8 mouse cellular contexts compared by ENCODE assay signal in genomic region chr4:41136811-41137210, GRCm38 (mm10). TPM values are rescaled to one million over a fixed set of nuclear protein-coding genes. Genes with fewer than 3 reads are reported as not detected.
DNase-seq lines count a peak whose midpoint lies in the region; ATAC-seq and TF ChIP-seq lines count a peak whose summit lies in the region.

No protein-coding gene starts in this region.

- peaks cover 5% of the 10 kb centered on the region; the same call in 1 of the 2 replicates for H3K4me1 ChIP-seq in forebrain, embryonic 11.5 days (replicated peaks; ENCODE audit: control insufficient read depth, insufficient read depth, low read length)
- H3K4me1 ChIP-seq in liver, embryonic 14.5 days (replicated peaks; ENCODE audit: control insufficient read depth in 2 of 2, insufficient read depth in 2 of 2, low read length in 1 of 2), result peaks cover 26 to 27% of the 10 kb centered on the region in 2 experiments

- no peak for ATAC-seq in forebrain, embryonic 11.5 days (replicated peaks; ENCODE audit: low FRiP score)
- no peak for ATAC-seq in liver, embryonic 14.5 days (ENCODE audit: insufficient read depth)

- no peak for TF ChIP-seq EP300 in liver, embryonic 14.5 days (IDR thresholded peaks at IDR 0.05; ENCODE audit: low read depth)

- intact Hi-C loops in gastrocnemius, adult 2 months (cut with DNase I), result no loop called here
- intact Hi-C loops in left cerebral cortex, postnatal 25 days (cut with DNase I), result no loop called here

- H3K4me3 ChIP-seq in gastrocnemius, adult 2 months, result peak overlapping the region; percentile 95
- peak overlapping the region; percentile 94 for H3K4me3 ChIP-seq in forebrain, embryonic 11.5 days (ENCODE audit: low read depth, low read length)
- H3K4me3 ChIP-seq in liver, embryonic 14.5 days (ENCODE audit: insufficient read depth in 1 of 2, low read depth in 2 of 2, low read length in 2 of 2), result peak overlapping the region; percentile 96 to 97

- H3K27ac ChIP-seq in gastrocnemius, adult 2 months, result peak overlapping the region; percentile 98
- peak overlapping the region; percentile 99 for H3K27ac ChIP-seq in forebrain, embryonic 11.5 days (ENCODE audit: low read depth, low read length)
- H3K27ac ChIP-seq in liver, embryonic 14.5 days, result peak overlapping the region; percentile 97

- TF ChIP-seq CTCF in gastrocnemius, adult 2 months (IDR thresholded peaks at IDR 0.05), result no peak
- TF ChIP-seq CTCF in liver, embryonic 14.5 days (IDR thresholded peaks at IDR 0.05; ENCODE audit: low read depth), result no peak

- no peaks in the 10 kb centered on the region for H3K27me3 ChIP-seq in forebrain, embryonic 11.5 days (ENCODE audit: control insufficient read depth, insufficient read depth, low read length)
- H3K27me3 ChIP-seq in liver, embryonic 14.5 days (ENCODE audit: control insufficient read depth, insufficient read depth, low read length), result peaks cover 2% of the 10 kb centered on the region; the same call in 1 of the 2 replicates

- peaks cover 2% of the 10 kb centered on the region; the same call in 1 of the 2 replicates for H3K36me3 ChIP-seq in forebrain, embryonic 11.5 days (ENCODE audit: control insufficient read depth, insufficient read depth, low read length)
- H3K36me3 ChIP-seq in liver, embryonic 14.5 days (replicated peaks; ENCODE audit: control insufficient read depth, insufficient read depth, low read depth), result peaks cover 18% of the 10 kb centered on the region

- no peak for DNase-seq in gastrocnemius, adult 2 months
- no peak for DNase-seq in gastrocnemius, adult 8-10 months (ENCODE audit: low spot score in 2 of 2)
- peak; percentile 36 for DNase-seq in 416B (ENCODE audit: low read depth)
- no peak for DNase-seq in forebrain, embryonic 11.5 days (ENCODE audit: low spot score)
- no peak for DNase-seq in liver, embryonic 14.5 days (ENCODE audit: low read depth in 3 of 3, low spot score in 3 of 3)
- DNase-seq in right cerebral cortex, adult 18-20 months, result no peak
- DNase-seq in cerebellum, postnatal 14 days, result no peak
- DNase-seq in left cerebral cortex, postnatal 25 days (ENCODE audit: low spot score in 2 of 2), result no peak

- WGBS in forebrain, embryonic 11.5 days, result 0% methylated on average over 8 of the region's 8 CpGs
- under 1% methylated on average over 8 of the region's 8 CpGs for WGBS in liver, embryonic 14.5 days (ENCODE audit: insufficient replicate concordance)

- H3K9ac ChIP-seq in forebrain, embryonic 11.5 days (ENCODE audit: low read length), result peak overlapping the region; percentile 99
- H3K9ac ChIP-seq in liver, embryonic 14.5 days (replicated peaks), result peak overlapping the region; percentile 98

- H3K9me3 ChIP-seq in forebrain, embryonic 11.5 days (ENCODE audit: control insufficient read depth, low read length), result no peaks in the 10 kb centered on the region
- no peaks in the 10 kb centered on the region for H3K9me3 ChIP-seq in liver, embryonic 14.5 days (ENCODE audit: control insufficient read depth, low read length)

- peak overlapping the region; percentile 73 for H3K4me2 ChIP-seq in forebrain, embryonic 11.5 days (ENCODE audit: low read depth, low read length, severe bottlenecking)
- H3K4me2 ChIP-seq in liver, embryonic 14.5 days (ENCODE audit: low read depth), result peak overlapping the region; percentile 91

RNA-seq across cellular contexts. Expression of gene Ube2r2, which starts 1.3 kb away (rescaled TPM):
- total RNA-seq in gastrocnemius, adult 2 months (2021), result 100 to 1,000 TPM; 152 to 193 TPM
- 100 to 1,000 TPM; 178 to 274 (median 231) TPM for total RNA-seq in gastrocnemius, adult 8-10 months (2022)
- polyA plus RNA-seq in forebrain, embryonic 11.5 days (2014; fragmentation: Nextera tagmentation; extraction: Ambion mirVana), result 97.3 and 105 TPM in 2 replicates
- 14.7 and 44.4 TPM in 2 replicates for polyA plus RNA-seq in liver, embryonic 14.5 days (2012; rRNA removed)
- 31.9 and 38.4 TPM in 2 replicates for polyA plus RNA-seq in liver, embryonic 14.5 days (2014; fragmentation: Nextera tagmentation; extraction: Ambion mirVana)
- total RNA-seq in left cerebral cortex, postnatal 25 days (2021), result 10 to 100 TPM; 84.1 to 87.1 TPM

RNA-seq across cellular contexts. Expression of gene Nol6, which starts 12.6 kb away (rescaled TPM):
- total RNA-seq in gastrocnemius, adult 2 months (2021), result 10 to 100 TPM; 13.9 to 17.5 TPM
- total RNA-seq in gastrocnemius, adult 8-10 months (2022), result 10 to 100 TPM; 16.4 to 20.9 (median 17.8) TPM
- 30.9 and 31.6 TPM in 2 replicates for polyA plus RNA-seq in forebrain, embryonic 11.5 days (2014; fragmentation: Nextera tagmentation; extraction: Ambion mirVana)
- polyA plus RNA-seq in liver, embryonic 14.5 days (2012; rRNA removed), result 9.4 and 9.5 TPM in 2 replicates
- 8.5 and 10.2 TPM in 2 replicates for polyA plus RNA-seq in liver, embryonic 14.5 days (2014; fragmentation: Nextera tagmentation; extraction: Ambion mirVana)
- 10 to 100 TPM; 80.2 to 89.6 TPM for total RNA-seq in left cerebral cortex, postnatal 25 days (2021)

RNA-seq across cellular contexts. Expression of gene Aqp3, which starts 38.8 kb away (rescaled TPM):
- total RNA-seq in gastrocnemius, adult 2 months (2021), result not detected
- not detected for total RNA-seq in gastrocnemius, adult 8-10 months (2022)
- polyA plus RNA-seq in forebrain, embryonic 11.5 days (2014; fragmentation: Nextera tagmentation; extraction: Ambion mirVana), result 1.6 and 2.1 TPM in 2 replicates
- polyA plus RNA-seq in liver, embryonic 14.5 days (2012; rRNA removed), result 15.6 and 18.3 TPM in 2 replicates
- polyA plus RNA-seq in liver, embryonic 14.5 days (2014; fragmentation: Nextera tagmentation; extraction: Ambion mirVana), result 5.8 and 8.7 TPM in 2 replicates
- not detected for total RNA-seq in left cerebral cortex, postnatal 25 days (2021)
